9 mouse cellular contexts compared by ENCODE assay signal in the genomic region with DNA sequence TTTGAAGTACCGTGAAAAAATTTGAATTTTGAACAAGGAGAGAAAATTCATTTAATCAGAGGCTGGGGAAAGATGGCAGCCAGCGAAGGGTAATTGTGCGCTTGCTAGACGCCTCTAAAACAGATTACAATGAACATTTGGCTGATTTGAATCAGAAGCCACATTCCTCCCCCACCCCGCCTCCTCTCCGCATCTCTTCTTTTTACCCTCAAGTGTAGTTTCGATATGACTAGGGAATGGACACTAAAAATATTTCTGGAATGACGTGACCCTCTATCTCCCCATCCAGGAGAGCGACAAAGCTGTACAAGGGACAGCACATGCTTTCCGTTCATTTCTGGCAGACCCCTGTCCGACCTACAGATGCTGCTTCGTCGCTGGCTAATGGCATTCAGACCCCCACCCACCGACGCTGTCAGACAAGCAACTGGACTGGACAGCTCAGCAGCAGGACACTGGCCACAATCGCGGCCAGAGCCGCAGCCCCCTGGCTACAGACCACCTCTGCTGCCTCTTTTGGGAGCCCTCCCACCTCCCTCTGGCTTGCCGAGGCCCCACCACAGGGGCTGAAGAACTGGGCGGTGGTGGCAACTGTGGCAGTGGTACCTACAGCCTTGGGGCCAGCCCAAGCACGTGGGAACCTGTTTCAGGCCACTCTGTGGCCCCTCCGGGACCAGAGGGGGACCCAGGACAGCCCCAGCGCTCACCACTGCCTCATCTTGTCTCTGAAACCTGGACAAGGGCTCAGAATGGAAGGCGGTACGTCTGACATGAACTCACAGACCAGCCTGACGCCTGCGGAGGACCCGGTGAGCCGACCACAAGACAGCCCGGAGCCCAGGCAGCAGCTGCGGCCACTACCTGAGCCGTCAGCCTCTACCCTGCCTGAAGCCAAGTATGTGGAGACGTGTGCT. TPM values are rescaled to one million over a fixed set of nuclear protein-coding genes. Genes with fewer than 3 reads are reported as not detected.
DNase-seq lines count a peak whose midpoint lies in the region; ATAC-seq and TF ChIP-seq lines count a peak whose summit lies in the region.
"Had no signal": no experiment of that assay in that cellular context is flagged by ENCODE, and none has a peak within 500 bp of the region (broad histone marks: within the 10 kb centered on the region; RNA-seq: fewer than 3 reads in every experiment).

A gene (plus strand): TSS at position 321 of the 914 bp plus-strand sequence.

- H3K4me2 ChIP-seq in intestine, embryonic 14.5 days (ENCODE audit: low read length), result no peak within 1 kb of the TSS
- no peak within 1 kb of the TSS for H3K4me2 ChIP-seq in intestine, postnatal 0 days (replicated peaks; ENCODE audit: low read depth)
- H3K4me2 ChIP-seq: liver, embryonic 13.5 days had no signal

- H3K36me3 ChIP-seq in intestine, embryonic 14.5 days (ENCODE audit: control insufficient read depth, insufficient read depth, low read length), result no peaks in the 10 kb centered on the region
- no peaks in the 10 kb centered on the region for H3K36me3 ChIP-seq in intestine, postnatal 0 days (ENCODE audit: control insufficient read depth, insufficient read depth)
- no peaks in the 10 kb centered on the region for H3K36me3 ChIP-seq in ES-E14 (ENCODE audit: control insufficient read depth, insufficient read depth, low read length, poor library complexity, severe bottlenecking)
- H3K36me3 ChIP-seq: liver, embryonic 13.5 days had no signal

- peak within 1 kb of the TSS; percentile 1; the same call in 1 of the 2 replicates for H3K27ac ChIP-seq in intestine, embryonic 14.5 days (ENCODE audit: low read depth)
- no peak within 1 kb of the TSS for H3K27ac ChIP-seq in intestine, postnatal 0 days (ENCODE audit: low read depth, low read length)
- H3K27ac ChIP-seq in ES-E14 (ENCODE audit: insufficient read depth, low read depth, low read length, poor library complexity, severe bottlenecking), result no peak within 1 kb of the TSS
- H3K27ac ChIP-seq: liver, embryonic 13.5 days had no signal

- 0 out of 2 replicates have a peak, but pooled peaks have one; percentile 13 for ATAC-seq in intestine, embryonic 14.5 days (replicated peaks; ENCODE audit: low FRiP score, low TSS enrichment, low read depth)
- ATAC-seq in intestine, postnatal 0 days, result no peak
- ATAC-seq in erythroblast, adult 5-6 weeks (replicated peaks; ENCODE audit: low FRiP score, poor library complexity, severe bottlenecking), result no peak

- no peak for TF ChIP-seq CTCF in intestine, postnatal 0 days (IDR thresholded peaks at IDR 0.05; ENCODE audit: low read depth)

- 74% methylated on average over 33 of the region's 33 CpGs for WGBS in intestine, embryonic 14.5 days
- WGBS in intestine, postnatal 0 days, result 73% methylated on average over 33 of the region's 33 CpGs

- H3K9ac ChIP-seq in intestine, embryonic 14.5 days (ENCODE audit: low read length), result no peak within 1 kb of the TSS
- no peak within 1 kb of the TSS for H3K9ac ChIP-seq in intestine, postnatal 0 days (ENCODE audit: low read depth, low read length)
- H3K9ac ChIP-seq in ES-E14 (ENCODE audit: insufficient read depth, low read depth, low read length, poor library complexity, severe bottlenecking), result no peak within 1 kb of the TSS
- H3K9ac ChIP-seq: liver, embryonic 13.5 days had no signal

- intact Hi-C loops in left cerebral cortex, postnatal 14 days (cut with DNase I), result no loop called here

- H3K4me3 ChIP-seq in intestine, embryonic 14.5 days (ENCODE audit: low read depth, low read length), result no peak within 1 kb of the TSS
- no peak within 1 kb of the TSS for H3K4me3 ChIP-seq in intestine, postnatal 0 days (ENCODE audit: low read depth, low read length)
- peak within 1 kb of the TSS; percentile 9 to 36; a peak in 2 of 4 replicates for H3K4me3 ChIP-seq in ES-E14 (ENCODE audit: insufficient read depth in 1 of 2, low read depth in 1 of 2, low read length in 2 of 2, poor library complexity in 1 of 2, severe bottlenecking in 1 of 2)
- H3K4me3 ChIP-seq: liver, embryonic 13.5 days had no signal

- in situ Hi-C loops in ES-E14 (cut with MboI; ENCODE audit: low sequenced_read_pairs in 2 of 2, unreplicated experiment in 2 of 2), result no loop called here

- DNase-seq in intestine, embryonic 14.5 days (ENCODE audit: low spot score), result no peak
- DNase-seq in ES-E14 (ENCODE audit: low read depth, low spot score) (no peak), liver (no peak)
- DNase-seq in heart, adult 18-20 months, result peak in 1 of 2 experiments; percentile 51
- DNase-seq in left cerebral cortex, postnatal 14 days (ENCODE audit: low spot score in 2 of 2), result peak; percentile 48 to 67
- no peak for DNase-seq in embryo, embryonic 10 days (ENCODE audit: low spot score)
- DNase-seq: liver, embryonic 13.5 days had no signal

- H3K9me3 ChIP-seq in intestine, embryonic 14.5 days (ENCODE audit: control insufficient read depth, low read length), result no peaks in the 10 kb centered on the region
- H3K9me3 ChIP-seq in intestine, postnatal 0 days (ENCODE audit: control insufficient read depth), result no peaks in the 10 kb centered on the region
- no peaks in the 10 kb centered on the region for H3K9me3 ChIP-seq in ES-E14 (ENCODE audit: control insufficient read depth, insufficient read depth, low read depth, low read length)
- H3K9me3 ChIP-seq: liver, embryonic 13.5 days had no signal

- H3K4me1 ChIP-seq in intestine, embryonic 14.5 days (replicated peaks; ENCODE audit: control insufficient read depth, insufficient read depth, low read length), result peaks cover 9% of the 10 kb centered on the region
- no peaks in the 10 kb centered on the region for H3K4me1 ChIP-seq in intestine, postnatal 0 days (replicated peaks; ENCODE audit: control insufficient read depth, insufficient read depth, low read length)
- H3K4me1 ChIP-seq in ES-E14 (ENCODE audit: control insufficient read depth in 2 of 2, insufficient read depth in 2 of 2, low read length in 2 of 2, poor library complexity in 1 of 2), result no peaks in the 10 kb centered on the region; a peak in 1 of 4 replicates
- H3K4me1 ChIP-seq: liver, embryonic 13.5 days had no signal

- no peaks in the 10 kb centered on the region for H3K27me3 ChIP-seq in intestine, embryonic 14.5 days (replicated peaks; ENCODE audit: control insufficient read depth, insufficient read depth, low read length)
- no peaks in the 10 kb centered on the region for H3K27me3 ChIP-seq in intestine, postnatal 0 days (replicated peaks; ENCODE audit: control insufficient read depth, insufficient read depth, low read length)
- H3K27me3 ChIP-seq: liver, embryonic 13.5 days had no signal

TF ChIP-seq in ES-E14, 5 proteins besides CTCF, POLR2A, EP300 and RAD21:
- TF ChIP-seq CHD2 (IDR thresholded peaks at IDR 0.05; ENCODE audit: low read depth, low read length), result no peak
- no peak for TF ChIP-seq MAFK (IDR thresholded peaks at IDR 0.05; ENCODE audit: insufficient read depth, low read depth, low read length)
- TF ChIP-seq ZNF384 (IDR thresholded peaks at IDR 0.05; ENCODE audit: low read depth, low read length), result no peak
- TF ChIP-seq HCFC1 (IDR thresholded peaks at IDR 0.05; ENCODE audit: borderline replicate concordance, insufficient read depth, low read length), result no peak
- TF ChIP-seq ZC3H11A (IDR thresholded peaks at IDR 0.05; ENCODE audit: borderline replicate concordance, low read depth, low read length), result no peak

RNA-seq across cellular contexts. Expression of the gene that starts here (rescaled TPM):
- 0.07 and 0.13 TPM in 2 replicates for polyA plus RNA-seq in intestine, embryonic 14.5 days (2014; fragmentation: Nextera tagmentation; extraction: Ambion mirVana)
- 0.07 and 0.08 TPM in 2 replicates for polyA plus RNA-seq in intestine, postnatal 0 days (2015; fragmentation: Nextera tagmentation; extraction: Ambion mirVana)
- total RNA-seq in ES-E14 (2012; rRNA removed), result under 0.01 and 0.05 TPM in 2 replicates
- 10 to 100 TPM; 37.3 to 51.9 TPM for total RNA-seq in heart, adult 18-20 months (2021)
- total RNA-seq in left cerebral cortex, postnatal 14 days (2021), result 1 to 10 TPM; 3.0 to 3.6 TPM
- not detected in 2 replicates for total RNA-seq in erythroblast, adult 5-6 weeks (2015; ENCODE audit: low replicate concordance)
- total RNA-seq in erythroblast, adult 5-6 weeks (2017; ENCODE audit: low replicate concordance), result not detected in 2 replicates

Comparison
In these comparisons a context has a peak if more than half of its experiments do, and no peak if none do; other contexts are left out.
1. RNA of the gene that starts here (total RNA-seq): 37.3 to 51.9 TPM in heart, adult 18-20 months; 3.0 to 3.6 TPM in left cerebral cortex, postnatal 14 days, under 0.01 to 0.05 TPM in ES-E14 and not detected in erythroblast, adult 5-6 weeks; every median in the first group is over 4 times any median in the second.
2. Peak in ATAC-seq and H3K27ac ChIP-seq in intestine, embryonic 14.5 days; RNA of the gene not detected or under 1 TPM.
3. DNase-seq: peak in left cerebral cortex, postnatal 14 days (2 of 2); none in intestine, embryonic 14.5 days (single experiment), ES-E14 (single experiment), liver (single experiment) and embryo, embryonic 10 days (single experiment).
4. H3K4me3 ChIP-seq: peak in ES-E14 (2 of 2); none in intestine, embryonic 14.5 days (single experiment) and intestine, postnatal 0 days (single experiment).